Mouse (Mus musculus): ENCODE data around the gene Fam71a.

GRCm38 (mm10) chr1:191200816-191201602 is 36.4 kb upstream of the Fam71a start:
- TF ChIP-seq CTCF (IDR thresholded peaks at IDR 0.05; ENCODE audit: insufficient read depth, low read depth, low read length) (no peak), POLR2A (IDR thresholded peaks at IDR 0.05; ENCODE audit: insufficient read depth, low read depth, low read length) (no peak)

Data from olfactory bulb, adult 2 months (tissue).